Mouse (Mus musculus) heart, postnatal 25 days (tissue): ENCODE data around the gene Olfr449. TPM values are rescaled to one million over a fixed set of nuclear protein-coding genes. Genes with fewer than 3 reads are reported as not detected.

Source experiments
- DNase-seq: peaks from one replicate; pipeline ENCODE4 v3.0.0; 2022; ENCODE audit warnings: low spot score
- intact Hi-C: fragments of 180-260 bp; cut with DNase I; formaldehyde crosslinking; loops from one replicate; pipeline ENCODE4 v1.15.1; 2025
- total RNA-seq, 2 experiments: library from RNA; stranded (reverse); gene quantifications; 2 replicates each; pipeline ENCODE4 v1.2.3; 2021

Olfr449 gene
- total RNA-seq = not detected

DNA sequence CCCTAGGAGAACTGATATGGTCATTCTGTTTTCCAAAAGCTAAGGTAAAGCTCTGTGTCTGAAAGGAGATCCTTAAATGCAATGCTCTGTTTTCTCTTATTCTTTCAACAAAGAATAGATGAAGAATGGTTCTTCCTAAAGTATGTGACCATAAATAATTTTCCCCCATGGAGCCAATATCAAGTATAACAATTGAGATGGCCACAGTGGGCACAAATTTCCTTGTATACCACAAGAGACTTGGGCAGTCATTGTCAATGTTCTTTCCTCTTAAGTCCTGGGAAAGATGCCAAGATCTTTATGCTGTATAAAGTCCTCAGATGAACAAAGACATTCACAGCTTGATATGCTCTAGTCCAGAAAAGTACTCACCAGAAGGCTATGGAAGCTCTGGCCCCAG is at the start of gene Olfr449:
Gene Olfr449, plus strand, starts transcription at position 301 of the 400 bp plus-strand sequence.
- intact Hi-C loops = no loop called here
- no peak for DNase-seq

DNA sequence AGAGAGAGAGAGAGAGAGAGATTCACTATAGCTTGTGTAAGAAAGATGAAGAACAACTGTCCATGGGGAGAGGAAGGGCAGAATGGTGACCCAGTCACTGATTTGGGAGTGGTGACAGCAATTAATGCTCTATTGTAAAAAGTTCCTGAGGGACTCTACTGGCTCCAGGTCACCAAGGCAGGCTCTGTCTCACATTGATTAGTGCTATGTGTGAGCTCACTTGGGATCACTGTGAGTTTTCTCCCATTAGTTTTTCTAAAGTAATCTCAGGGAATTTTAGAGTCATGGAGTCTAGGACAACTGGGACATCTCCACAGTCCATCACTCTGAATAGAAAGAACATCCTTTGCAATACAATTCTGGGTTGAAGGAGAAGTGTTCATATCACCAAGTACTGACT is 49.4 kb upstream of the Olfr449 start, which contains the start of gene Olfr452:
Gene Olfr452, plus strand, starts transcription at position 301 of the 400 bp plus-strand sequence.
- intact Hi-C loops = no loop called here
- DNase-seq = no peak

DNA sequence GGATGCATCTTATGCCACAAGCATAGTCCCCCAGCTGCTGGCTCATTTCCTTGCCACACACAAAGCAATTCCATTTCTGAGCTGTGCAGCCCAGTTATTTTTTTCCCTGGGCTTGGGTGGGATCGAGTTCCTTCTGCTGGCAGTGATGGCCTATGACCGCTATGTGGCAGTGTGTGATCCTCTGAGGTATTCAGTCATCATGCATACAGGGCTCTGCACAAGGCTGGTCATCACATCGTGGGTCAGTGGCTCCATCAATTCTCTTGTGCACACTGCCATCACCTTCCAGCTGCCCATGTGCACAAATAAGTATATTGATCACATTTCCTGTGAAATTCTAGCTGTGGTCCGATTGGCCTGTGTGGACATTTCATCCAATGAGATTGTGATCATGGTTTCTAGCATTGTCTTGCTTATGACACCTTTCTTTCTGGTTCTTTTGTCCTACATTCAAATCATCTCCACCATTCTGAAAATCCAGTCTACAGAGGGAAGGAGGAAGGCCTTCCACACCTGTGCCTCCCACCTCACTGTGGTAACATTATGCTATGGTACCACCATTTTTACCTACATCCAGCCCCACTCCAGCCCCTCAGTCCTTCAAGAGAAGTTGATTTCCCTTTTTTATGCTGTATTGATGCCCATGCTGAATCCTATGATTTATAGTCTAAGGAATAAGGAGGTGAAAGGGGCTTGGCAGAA is 43.8 kb upstream of the Olfr449 start:
- DNase-seq = no peak
- intact Hi-C loops = no loop called here

DNA sequence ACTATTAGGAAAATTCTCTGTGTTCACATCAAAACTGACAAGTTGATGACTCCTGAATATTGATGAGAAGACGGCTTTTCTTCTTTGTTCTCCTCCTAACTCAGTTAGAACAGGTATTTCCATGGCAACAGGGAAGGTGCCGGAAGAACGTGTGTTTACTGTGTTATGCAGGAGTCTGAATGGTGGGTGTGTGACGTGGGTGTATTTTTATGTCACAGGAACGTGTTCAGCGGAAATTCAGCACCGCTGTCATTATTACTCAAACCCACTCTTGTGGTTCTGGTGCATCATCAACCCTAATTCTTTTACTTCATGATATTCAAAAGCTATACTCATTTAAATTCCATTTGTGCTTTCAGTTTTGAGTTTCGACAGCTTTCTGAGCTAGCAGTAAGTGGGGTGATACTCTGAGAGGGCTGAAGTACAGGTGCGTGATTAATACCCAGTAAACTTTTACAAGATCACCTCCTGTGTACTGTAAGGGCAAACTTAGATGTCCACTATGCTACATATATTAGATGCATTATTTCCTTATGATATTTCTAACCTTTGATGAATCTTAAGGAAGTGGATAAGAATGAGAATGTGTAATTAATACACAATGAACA is 43.1 kb upstream of the Olfr449 start:
- intact Hi-C loops = no loop called here
- DNase-seq = no peak

DNA sequence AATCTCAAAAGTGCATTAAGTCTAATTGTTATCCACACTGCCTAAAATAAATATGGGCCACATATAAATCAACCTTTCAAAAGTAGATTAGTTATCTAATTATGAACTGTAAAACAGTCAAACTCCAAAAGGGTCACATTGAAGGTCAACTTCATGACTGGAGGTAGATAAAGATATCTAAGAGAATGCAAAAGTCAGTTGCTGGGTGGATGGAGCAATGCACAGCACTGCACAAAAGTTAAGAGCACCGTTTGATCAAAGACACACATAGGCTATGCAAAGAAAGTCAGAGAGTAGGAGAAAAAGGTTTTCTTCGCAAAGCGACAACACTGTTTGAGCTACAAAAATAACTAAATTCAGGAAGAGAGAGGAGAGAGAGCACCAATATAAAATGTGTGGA is 39.2 kb upstream of the Olfr449 start:
- no peak for DNase-seq
- intact Hi-C loops = no loop called here

DNA sequence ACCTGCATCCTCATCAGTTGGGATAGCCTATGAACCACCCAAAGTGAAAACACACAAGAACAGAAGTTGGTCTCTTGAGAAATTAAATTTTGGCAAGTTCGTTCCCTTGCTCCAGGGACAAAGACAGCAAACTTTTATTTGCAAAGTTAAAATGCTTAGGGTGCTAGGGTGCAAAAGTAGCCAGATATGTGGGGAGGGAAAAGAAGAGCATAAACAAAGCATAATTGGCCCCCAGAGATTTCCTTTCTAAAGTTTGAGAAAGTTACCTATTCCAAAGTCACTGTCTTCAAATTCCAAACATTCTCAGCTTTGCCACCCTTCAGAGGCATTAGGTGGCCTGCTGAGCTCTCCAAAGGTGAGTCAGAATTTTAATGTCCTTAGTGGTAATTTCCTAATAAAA is 22.5 kb upstream of the Olfr449 start, which contains the start of gene Olfr450:
Gene Olfr450, plus strand, starts transcription at position 301 of the 400 bp plus-strand sequence.
- no peak for DNase-seq
- intact Hi-C loops = no loop called here

DNA sequence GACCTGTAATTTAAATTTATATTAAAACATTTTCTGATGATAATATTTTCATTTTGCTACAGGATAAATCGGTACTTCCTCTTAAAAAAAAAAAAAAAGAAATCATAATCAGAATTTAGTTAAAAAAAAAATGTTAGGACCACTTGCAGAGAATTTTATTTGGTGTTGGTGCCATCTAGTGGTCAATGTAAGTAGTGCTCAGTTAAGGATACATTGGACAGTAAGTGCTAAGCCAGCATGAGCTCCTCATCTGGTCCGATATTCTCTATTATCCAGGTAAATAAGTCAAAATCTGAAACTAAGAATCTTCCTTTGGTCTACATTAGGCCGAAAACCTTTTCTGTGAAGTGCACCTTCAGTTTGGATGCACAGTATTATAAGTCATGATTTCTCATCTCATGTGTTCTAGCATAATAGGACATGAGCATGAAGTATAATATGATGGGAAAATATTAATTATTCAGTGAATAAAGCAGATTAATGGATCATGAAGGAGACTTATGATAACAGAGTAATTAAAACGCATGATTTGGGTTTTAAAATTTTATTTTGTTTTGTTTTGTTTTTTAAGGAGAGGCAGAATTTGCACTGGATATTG is 26.1 kb downstream of the Olfr449 start:
- intact Hi-C loops = loop anchor here (10.0 kb wide), 1 partner anchor 246 kb away; no protein-coding TSS in a partner anchor
- DNase-seq = no peak

DNA sequence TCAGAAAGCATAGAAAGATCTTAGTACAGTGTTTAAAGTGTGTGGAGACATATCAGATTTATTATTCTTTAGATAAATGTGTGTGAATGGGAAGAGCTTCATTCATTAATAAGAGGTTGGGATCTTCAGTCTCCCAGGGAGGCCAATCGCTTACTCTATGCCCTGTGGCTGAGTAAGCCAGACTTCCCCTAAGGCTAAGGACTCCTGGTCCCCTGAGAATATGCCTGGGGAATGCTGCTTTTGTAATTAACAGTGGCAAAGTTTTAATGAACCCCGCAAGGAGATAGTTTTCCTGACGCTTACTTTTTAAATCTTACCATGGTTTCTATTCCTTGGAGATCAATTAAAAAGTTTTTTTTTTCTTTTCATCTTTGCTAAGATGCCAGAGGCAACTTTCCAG is 35.5 kb downstream of the Olfr449 start:
- no peak for DNase-seq
- intact Hi-C loops = loop anchor here (10.0 kb wide), 1 partner anchor 255 kb away; no protein-coding TSS in a partner anchor

DNA sequence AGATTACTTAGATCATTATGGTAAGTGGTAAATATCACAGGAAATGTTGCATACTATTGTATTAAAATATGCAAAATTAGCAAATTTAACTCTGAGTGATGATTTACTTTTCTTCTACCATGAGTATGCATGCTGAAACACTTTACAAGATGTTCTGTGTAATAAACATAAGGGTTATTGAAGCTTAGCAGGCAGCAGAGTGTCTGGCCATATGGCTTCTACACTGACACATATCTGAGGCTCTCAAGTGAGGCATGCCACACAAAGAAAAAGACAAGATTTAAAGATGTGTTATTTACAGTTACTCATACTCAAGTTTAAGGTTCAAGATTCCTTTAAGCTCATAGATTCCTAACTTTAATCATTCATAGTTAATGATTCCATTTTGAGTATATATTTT is 42.1 kb downstream of the Olfr449 start:
- DNase-seq = no peak
- intact Hi-C loops = no loop called here

Other genes with a start within 250 kb of the Olfr449 start
- not detected for gene Tcaf3, start 236.7 kb upstream of the Olfr449 start, total RNA-seq
- gene Tcaf2, start 189.1 kb upstream of the Olfr449 start, total RNA-seq = 1 to 10 TPM; 3.3 to 3.6 TPM
- gene Tcaf1, start 124.3 kb upstream of the Olfr449 start, total RNA-seq = 10 to 100 TPM; 12.3 to 15.9 TPM
- not detected for gene Olfr453, start 95.0 kb upstream of the Olfr449 start, total RNA-seq
- not detected for gene Olfr38, start 78.0 kb upstream of the Olfr449 start, total RNA-seq
- gene Olfr452, start 49.3 kb upstream of the Olfr449 start, total RNA-seq = not detected
- gene Olfr450, start 22.4 kb upstream of the Olfr449 start, total RNA-seq = not detected
- not detected for gene Olfr448, start 56.1 kb downstream of the Olfr449 start, total RNA-seq
- not detected for gene Olfr447, start 74.5 kb downstream of the Olfr449 start, total RNA-seq
- not detected for gene Olfr446, start 87.0 kb downstream of the Olfr449 start, total RNA-seq
- gene Olfr444, start 114.7 kb downstream of the Olfr449 start, total RNA-seq = not detected